Mouse (Mus musculus) neural tube, embryonic 13.5 days (tissue): Measurements from ENCODE around the gene Etl4. TPM values are rescaled to one million over a fixed set of nuclear protein-coding genes. Genes with fewer than 3 reads are reported as not detected.
"Not testable (repeated sequence)": the region's sequence is repeated elsewhere in the genome, so short reads cannot be mapped to it uniquely, and the experiment has no call there.

Experiments used
- ATAC-seq: fragments of 200-750 bp; cut with Nextera tagmentation; 2 replicates; pipeline ENCODE4 v1.8.0; 2017; ENCODE audit warnings: low read depth, mild to moderate bottlenecking, moderate TSS enrichment, moderate library complexity
- H3K27ac ChIP-seq: fragments of 300-500 bp; sonication (generic); replicated peaks from 2 replicates; pipeline ENCODE4 v1.5.1; 2015; ENCODE audit warnings: moderate library complexity, mild to moderate bottlenecking, inconsistent platforms
- H3K27me3 ChIP-seq: fragments of 300-500 bp; sonication (generic); 2 replicates; pipeline ENCODE4 v1.6.1; 2015; ENCODE audit warnings: mild to moderate bottlenecking, inconsistent platforms
- H3K36me3 ChIP-seq: fragments of 300-500 bp; sonication (generic); 2 replicates; pipeline ENCODE4 v1.6.1; 2015; ENCODE audit warnings: mild to moderate bottlenecking, inconsistent platforms
- H3K4me1 ChIP-seq: fragments of 300-500 bp; sonication (generic); replicated peaks from 2 replicates; pipeline ENCODE4 v1.6.1; 2015; ENCODE audit warnings: inconsistent platforms
- H3K4me2 ChIP-seq: fragments of 300-500 bp; sonication (generic); 2 replicates; pipeline ENCODE4 v1.6.1; 2015; ENCODE audit warnings: inconsistent platforms, mild to moderate bottlenecking, moderate library complexity
- H3K4me3 ChIP-seq: fragments of 300-500 bp; sonication (generic); 2 replicates; pipeline ENCODE4 v1.5.1; 2015; ENCODE audit warnings: mild to moderate bottlenecking, inconsistent platforms
- H3K9ac ChIP-seq: fragments of 300-500 bp; sonication (generic); 2 replicates; pipeline ENCODE4 v1.6.1; 2015; ENCODE audit warnings: moderate library complexity, mild to moderate bottlenecking, inconsistent platforms
- H3K9me3 ChIP-seq: fragments of 300-500 bp; sonication (generic); 2 replicates; pipeline ENCODE4 v1.6.1; 2016; ENCODE audit warnings: inconsistent platforms
- WGBS: fragments of 180-500 bp; shearing (Covaris S2); methylation state at CpG from one replicate; pipeline ENCODE4 v1.1.7; 2015; 5-methylcytosine and 5-hydroxymethylcytosine counted together
- polyA plus RNA-seq: library from polyadenylated mRNA; unstranded; fragments of >200 nt; fragmentation: Nextera tagmentation; extraction: Ambion mirVana; gene quantifications from 2 replicates; pipeline ENCODE4 v1.2.1, GENCODE M21; 2015

The Etl4 gene
- polyA plus RNA-seq, 1 experiment from 2014 or later: 5.4 TPM

DNA sequence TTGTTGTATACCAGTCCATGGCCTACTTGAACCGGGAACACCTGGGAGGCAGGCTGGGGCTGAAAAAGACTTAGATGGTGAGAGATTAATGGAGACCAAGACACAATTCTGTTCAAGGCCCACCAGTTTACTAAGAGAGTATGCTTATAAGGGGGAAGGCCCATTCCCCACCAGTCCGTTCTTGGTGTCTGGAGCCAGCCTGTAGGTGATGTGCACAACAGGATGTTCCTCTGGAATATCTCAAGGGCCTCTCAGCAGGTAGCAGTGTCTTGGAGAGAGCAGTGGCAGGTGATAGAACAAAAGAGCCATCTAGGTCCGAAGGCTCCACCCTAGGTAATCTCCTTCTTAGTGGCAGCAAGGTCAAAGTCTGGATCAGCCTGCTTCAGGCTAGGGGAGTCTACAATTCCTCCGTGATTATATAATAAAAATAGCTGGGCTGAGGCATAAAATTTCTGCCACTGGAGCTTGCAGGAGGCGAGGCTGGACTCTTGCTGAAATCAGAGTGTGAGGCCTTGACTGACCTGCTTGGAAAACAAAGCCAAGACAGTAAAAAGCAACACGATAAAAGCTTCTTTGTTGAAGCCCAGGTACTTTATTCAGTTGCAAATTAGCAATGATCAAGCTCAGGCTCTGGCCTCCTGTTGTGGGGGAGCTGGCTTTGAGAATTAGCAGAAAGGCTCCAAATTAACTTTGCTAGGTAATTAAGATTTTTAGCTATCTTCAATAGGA is 267.0 kb downstream of the Etl4 start:
- not testable (repeated sequence) for H3K4me1 ChIP-seq, ATAC-seq, H3K36me3 ChIP-seq, H3K9ac ChIP-seq, H3K9me3 ChIP-seq, H3K4me3 ChIP-seq, H3K27ac ChIP-seq, H3K27me3 ChIP-seq, H3K4me2 ChIP-seq
- WGBS: 79% methylated on average over 6 of the region's 6 CpGs

DNA sequence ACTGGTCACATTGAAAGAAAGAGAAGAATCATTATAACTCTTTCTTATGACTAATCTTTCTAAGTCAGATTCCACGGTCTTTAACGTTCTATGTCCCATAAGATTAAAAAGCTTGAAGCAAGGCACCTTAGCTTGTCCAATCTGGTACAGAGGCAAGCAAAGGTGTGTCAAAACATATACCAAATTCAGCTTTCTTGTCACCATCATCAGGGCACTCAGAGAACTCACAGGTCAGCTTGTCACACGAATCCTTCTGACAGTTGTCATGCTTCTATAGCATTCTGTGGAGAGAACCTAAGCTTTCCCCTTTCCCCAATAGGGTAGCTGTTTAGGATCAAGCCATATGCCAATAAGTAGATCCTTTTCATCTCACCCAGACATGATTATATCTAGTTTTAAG is 267.7 kb downstream of the Etl4 start:
- H3K9ac ChIP-seq, H3K27ac ChIP-seq, H3K4me2 ChIP-seq, H3K9me3 ChIP-seq, H3K27me3 ChIP-seq, H3K4me3 ChIP-seq, H3K4me1 ChIP-seq, ATAC-seq, H3K36me3 ChIP-seq: not testable (repeated sequence)
- 95% methylated on average over 3 of the region's 3 CpGs for WGBS

DNA sequence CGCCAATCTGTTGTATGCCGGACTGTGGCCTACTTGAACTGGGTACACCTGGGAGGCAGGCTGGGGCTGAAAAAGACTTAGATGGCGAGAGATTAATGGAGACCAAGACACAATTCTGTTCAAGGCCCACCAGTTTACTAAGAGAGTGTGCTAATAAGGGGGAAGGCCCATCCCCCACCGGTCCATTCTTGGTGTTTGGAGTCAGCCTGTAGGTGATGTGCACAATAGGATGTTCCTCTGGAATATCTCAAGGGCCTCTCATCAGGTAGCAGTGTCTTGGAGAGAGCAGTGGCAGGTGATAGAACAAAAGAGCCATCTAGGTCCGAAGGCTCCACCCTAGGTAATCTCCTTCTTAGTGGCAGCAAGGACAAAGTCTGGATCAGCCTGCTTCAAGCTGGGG is 271.0 kb downstream of the Etl4 start:
- 94% methylated on average over 5 of the region's 5 CpGs for WGBS
- H3K4me3 ChIP-seq, H3K9ac ChIP-seq, H3K4me1 ChIP-seq, H3K36me3 ChIP-seq, H3K9me3 ChIP-seq, H3K27ac ChIP-seq, H3K27me3 ChIP-seq, H3K4me2 ChIP-seq, ATAC-seq: not testable (repeated sequence)

DNA sequence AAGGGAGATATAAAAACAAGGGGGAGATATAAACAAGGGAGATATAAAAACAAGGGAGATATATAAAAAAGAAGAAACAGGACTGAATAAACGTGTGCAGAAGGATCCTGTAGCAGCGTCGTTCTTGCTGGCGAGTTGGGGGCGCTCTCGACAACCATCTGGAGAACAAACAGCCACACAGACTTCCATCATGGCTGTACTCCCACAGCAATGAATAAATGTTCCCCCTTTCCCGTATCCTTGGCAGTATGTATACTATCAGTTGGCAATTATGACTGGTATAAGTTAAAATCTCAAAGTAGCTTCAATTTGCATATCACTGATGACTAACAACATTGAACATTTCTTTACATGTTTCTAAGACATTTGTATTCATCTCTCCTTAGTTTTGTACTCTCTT is 277.6 kb downstream of the Etl4 start:
- H3K9ac ChIP-seq, H3K36me3 ChIP-seq, H3K9me3 ChIP-seq, H3K4me2 ChIP-seq, H3K4me1 ChIP-seq, H3K27me3 ChIP-seq, H3K27ac ChIP-seq, ATAC-seq, H3K4me3 ChIP-seq: not testable (repeated sequence)
- WGBS: 86% methylated on average over 7 of the region's 7 CpGs

DNA sequence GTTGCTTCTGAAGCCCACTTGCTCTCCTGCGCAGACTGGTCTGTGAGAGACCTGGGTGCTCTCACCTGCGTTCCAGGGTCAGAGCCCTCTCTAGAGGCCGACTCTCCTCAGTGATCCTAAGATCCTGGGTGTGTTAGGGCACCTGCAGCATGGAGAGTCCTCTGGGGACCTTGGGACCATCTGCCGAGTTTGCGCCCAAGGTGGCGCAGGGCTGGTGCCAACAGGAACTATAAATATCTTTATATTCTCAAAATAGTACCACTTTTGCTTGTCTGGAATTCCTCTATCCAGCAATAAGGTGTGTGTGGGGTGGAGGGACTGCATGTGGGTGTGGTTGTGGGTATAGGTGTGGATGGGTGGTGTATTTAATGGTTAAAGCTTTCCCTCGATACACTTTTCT is 293.4 kb downstream of the Etl4 start:
- ATAC-seq: no peak
- H3K4me3 ChIP-seq: no peak overlapping the region
- 90% methylated on average over 7 of the region's 7 CpGs for WGBS
- no peaks in the 10 kb centered on the region for H3K36me3 ChIP-seq
- H3K4me1 ChIP-seq: no peaks in the 10 kb centered on the region
- no peak overlapping the region for H3K4me2 ChIP-seq
- no peaks in the 10 kb centered on the region for H3K9me3 ChIP-seq
- H3K9ac ChIP-seq: no peak overlapping the region
- H3K27me3 ChIP-seq: no peaks in the 10 kb centered on the region
- H3K27ac ChIP-seq: no peak overlapping the region

DNA sequence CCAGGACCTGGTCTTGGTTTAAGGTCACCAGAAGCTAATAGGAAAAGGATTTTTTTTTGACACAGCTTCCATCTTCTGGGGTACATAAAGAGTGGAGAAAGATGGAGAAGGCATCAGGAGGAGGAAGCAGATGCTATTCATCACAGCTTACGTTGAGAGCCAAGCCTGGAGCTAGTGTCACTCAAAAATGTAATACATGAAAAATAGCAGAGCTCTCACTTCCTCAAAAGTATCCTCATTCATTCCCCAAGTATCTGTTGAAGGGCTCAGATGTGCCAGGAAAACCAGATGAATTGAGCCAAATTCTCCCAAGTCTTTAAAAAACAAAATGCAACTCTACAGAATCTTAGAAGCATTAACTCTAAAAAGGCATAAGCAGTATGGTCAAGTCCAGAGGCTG is 297.1 kb downstream of the Etl4 start:
- Histone ChIP-seq H3K4me3 (no peak overlapping the region), H3K36me3 (no peaks in the 10 kb centered on the region), H3K9me3 (no peaks in the 10 kb centered on the region), H3K9ac (no peak overlapping the region), H3K27ac (no peak overlapping the region), H3K4me2 (no peak overlapping the region), H3K27me3 (no peaks in the 10 kb centered on the region), H3K4me1 (no peaks in the 10 kb centered on the region)
- 73% methylated on average over 1 of the region's 1 CpGs for WGBS
- no peak for ATAC-seq

DNA sequence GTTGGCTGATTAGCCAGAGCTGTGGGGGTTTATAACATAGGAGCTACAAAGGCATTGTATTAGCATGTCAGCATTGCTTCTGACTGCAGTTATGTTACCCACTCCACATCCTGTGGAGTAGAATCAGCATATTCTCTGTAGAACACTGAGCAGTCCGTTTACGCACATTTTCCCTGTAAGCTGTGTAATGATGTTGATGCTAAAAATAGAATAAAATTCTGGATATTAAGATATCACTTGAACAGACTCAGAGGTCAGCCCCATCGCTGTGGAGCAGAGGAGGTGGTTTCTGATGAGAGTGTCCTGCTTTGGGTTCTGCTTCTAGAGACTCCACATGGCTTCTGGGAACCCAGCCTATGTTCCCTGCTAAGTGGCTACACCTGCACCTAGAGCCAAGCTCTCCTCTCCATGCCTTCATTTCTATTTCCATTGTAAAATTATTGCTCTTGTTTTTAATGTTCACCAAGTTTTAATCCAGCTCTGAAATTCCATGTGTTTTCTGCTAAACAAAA is 299.2 kb downstream of the Etl4 start:
- H3K27ac ChIP-seq: no peak overlapping the region
- H3K4me1 ChIP-seq: no peaks in the 10 kb centered on the region
- H3K4me2 ChIP-seq: no peak overlapping the region
- H3K36me3 ChIP-seq: no peaks in the 10 kb centered on the region
- H3K4me3 ChIP-seq: no peak overlapping the region
- ATAC-seq: no peak
- H3K9me3 ChIP-seq: no peaks in the 10 kb centered on the region
- H3K9ac ChIP-seq: no peak overlapping the region
- 76% methylated on average over 3 of the region's 3 CpGs for WGBS
- H3K27me3 ChIP-seq: no peaks in the 10 kb centered on the region

DNA sequence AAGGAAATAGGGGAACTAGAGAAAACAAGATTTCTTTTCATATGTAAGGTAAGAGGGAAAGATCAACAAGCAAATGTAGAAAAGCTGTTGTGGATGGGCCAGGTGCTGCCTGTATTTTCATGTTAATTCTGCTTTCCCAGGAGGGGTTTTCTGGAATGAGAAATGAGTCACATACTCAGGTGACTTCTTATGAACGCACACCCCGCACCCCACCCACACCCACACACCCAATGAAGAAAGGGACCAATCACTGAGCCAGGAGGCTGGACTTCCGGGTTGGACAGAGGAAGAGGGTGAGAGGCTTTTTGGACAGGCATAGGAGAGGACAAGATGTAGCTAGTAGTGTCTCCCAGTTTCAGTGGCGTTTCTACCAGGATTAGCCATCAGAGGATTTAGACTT is 299.8 kb downstream of the Etl4 start:
- H3K27me3 ChIP-seq: no peaks in the 10 kb centered on the region
- no peaks in the 10 kb centered on the region for H3K9me3 ChIP-seq
- no peak overlapping the region for H3K4me2 ChIP-seq
- H3K4me1 ChIP-seq: no peaks in the 10 kb centered on the region
- no peak overlapping the region for H3K4me3 ChIP-seq
- H3K27ac ChIP-seq: no peak overlapping the region
- no peak for ATAC-seq
- H3K9ac ChIP-seq: no peak overlapping the region
- WGBS: 70% methylated on average over 4 of the region's 4 CpGs
- H3K36me3 ChIP-seq: no peaks in the 10 kb centered on the region

DNA sequence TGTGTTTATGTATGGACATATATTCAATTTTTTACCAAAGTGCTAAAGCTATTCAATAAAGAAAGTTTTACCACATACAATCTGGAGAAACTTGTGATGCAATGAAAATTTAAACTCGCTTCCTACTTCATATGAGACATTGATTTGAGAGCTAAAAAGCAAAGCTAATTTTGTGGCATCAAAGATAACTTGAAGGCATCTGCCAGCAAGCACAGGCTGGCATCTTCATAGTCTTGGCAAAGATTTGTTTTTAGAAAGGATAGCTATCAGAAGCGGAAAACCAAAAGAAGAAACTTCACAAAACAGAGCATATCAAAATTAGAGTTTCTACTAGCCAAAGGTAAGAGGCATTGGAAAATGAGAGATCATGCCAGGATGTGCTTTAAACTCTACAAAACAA is 306.7 kb downstream of the Etl4 start:
- 85% methylated on average over 2 of the region's 2 CpGs for WGBS
- Histone ChIP-seq H3K9ac (no peak overlapping the region), H3K36me3 (no peaks in the 10 kb centered on the region), H3K27me3 (no peaks in the 10 kb centered on the region), H3K4me1 (no peaks in the 10 kb centered on the region), H3K27ac (no peak overlapping the region), H3K9me3 (no peaks in the 10 kb centered on the region), H3K4me2 (no peak overlapping the region), H3K4me3 (no peak overlapping the region)
- ATAC-seq: no peak

DNA sequence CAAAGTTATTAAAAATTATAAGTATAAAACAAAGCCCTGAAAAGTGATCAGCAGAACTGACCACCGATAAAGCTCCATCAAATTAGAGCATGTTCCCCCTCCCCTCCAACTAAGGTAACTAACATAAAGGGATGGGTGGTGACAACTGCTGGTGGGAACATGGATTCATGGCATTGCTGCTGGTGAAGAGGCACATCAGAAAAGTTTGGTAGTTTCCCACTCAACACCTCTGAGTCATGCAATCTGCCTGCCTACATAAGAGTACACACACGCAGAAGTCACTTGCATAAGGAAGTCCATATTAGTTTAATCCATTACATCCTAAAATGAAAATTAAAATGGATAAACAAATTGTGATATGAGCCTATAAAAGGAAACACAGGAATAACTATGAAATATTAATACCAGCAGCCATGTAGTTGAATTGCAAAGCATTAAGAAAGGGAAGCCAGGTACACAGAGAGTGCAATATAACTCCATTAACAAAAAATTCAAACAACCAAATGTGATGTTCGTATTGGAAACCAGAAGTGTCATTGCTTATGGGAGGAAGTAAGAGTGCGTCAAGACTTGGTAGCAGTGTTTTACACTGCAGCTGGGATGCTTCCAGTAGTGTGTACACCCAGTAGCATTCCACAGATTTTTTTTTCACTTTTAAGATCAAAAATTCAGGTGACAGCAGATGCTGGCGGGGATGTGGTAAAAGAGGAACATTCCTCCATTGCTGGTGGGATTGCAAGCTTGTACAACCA is 307.3 kb downstream of the Etl4 start:
- ATAC-seq: no peak
- H3K27me3 ChIP-seq: no peaks in the 10 kb centered on the region
- H3K9ac ChIP-seq: no peak overlapping the region
- H3K4me1 ChIP-seq: no peaks in the 10 kb centered on the region
- no peaks in the 10 kb centered on the region for H3K9me3 ChIP-seq
- no peak overlapping the region for H3K27ac ChIP-seq
- H3K4me2 ChIP-seq: no peak overlapping the region
- no peak overlapping the region for H3K4me3 ChIP-seq
- 93% methylated on average over 5 of the region's 5 CpGs for WGBS
- no peaks in the 10 kb centered on the region for H3K36me3 ChIP-seq

DNA sequence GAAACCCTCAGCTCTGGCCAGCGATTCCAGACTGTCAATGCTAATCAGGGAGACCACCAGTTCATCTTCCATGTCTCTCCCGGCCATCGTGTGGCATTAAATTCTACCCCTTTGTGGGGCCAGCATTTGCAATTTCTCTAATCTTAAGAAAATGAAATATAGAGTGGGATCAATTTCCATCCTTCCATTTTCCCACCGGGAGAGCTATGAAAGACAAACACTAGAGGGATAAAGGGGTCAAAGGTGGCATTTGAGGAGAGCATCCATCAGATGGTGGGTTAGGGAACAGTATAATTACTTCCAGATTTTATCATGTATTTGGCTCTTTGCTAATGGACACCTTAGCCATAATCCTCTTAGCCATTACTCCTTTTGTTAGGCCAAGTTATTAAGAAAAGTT is 321.8 kb downstream of the Etl4 start:
- 70% methylated on average over 4 of the region's 4 CpGs for WGBS
- no peak overlapping the region for H3K9ac ChIP-seq
- no peaks in the 10 kb centered on the region for H3K27me3 ChIP-seq
- H3K9me3 ChIP-seq: no peaks in the 10 kb centered on the region
- no peaks in the 10 kb centered on the region for H3K4me1 ChIP-seq
- H3K36me3 ChIP-seq: no peaks in the 10 kb centered on the region
- no peak overlapping the region for H3K4me3 ChIP-seq
- H3K27ac ChIP-seq: no peak overlapping the region
- no peak for ATAC-seq
- H3K4me2 ChIP-seq: no peak overlapping the region

DNA sequence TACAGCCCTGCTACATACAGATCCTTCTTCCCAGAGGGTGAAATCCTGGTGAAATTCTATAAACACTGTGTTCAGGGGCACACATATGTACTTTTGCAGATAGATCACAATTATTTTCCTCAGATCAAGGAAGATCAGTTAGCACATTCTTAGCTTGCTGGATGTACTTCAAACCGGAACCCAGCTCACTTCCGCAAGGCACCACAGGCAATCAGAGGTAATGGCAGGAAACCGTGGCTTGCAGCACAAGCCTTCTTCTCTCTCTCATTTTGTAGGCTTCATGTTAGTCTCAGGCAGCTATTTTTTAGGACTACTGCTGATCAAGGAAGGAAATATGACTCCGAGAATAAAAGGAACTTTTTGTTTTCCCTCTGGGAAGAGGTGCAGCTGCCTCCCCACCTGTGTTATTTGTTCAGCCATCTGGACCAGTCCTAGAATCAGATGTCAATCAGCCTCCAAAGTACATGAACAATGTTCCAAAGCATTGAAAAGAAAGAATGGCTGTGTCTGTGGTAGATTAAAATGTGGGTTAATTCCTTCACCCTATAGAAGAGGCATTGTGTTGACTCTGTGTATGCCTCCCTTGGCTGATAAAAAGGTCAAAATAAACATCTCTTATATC is 338.6 kb downstream of the Etl4 start:
- no peaks in the 10 kb centered on the region for H3K36me3 ChIP-seq
- no peaks in the 10 kb centered on the region for H3K27me3 ChIP-seq
- H3K4me3 ChIP-seq: no peak overlapping the region
- H3K4me2 ChIP-seq: no peak overlapping the region
- WGBS: 61% methylated on average over 4 of the region's 4 CpGs
- H3K9ac ChIP-seq: no peak overlapping the region
- no peak overlapping the region for H3K27ac ChIP-seq
- no peaks in the 10 kb centered on the region for H3K9me3 ChIP-seq
- H3K4me1 ChIP-seq: 0 out of 2 replicates have a peak, but pooled peaks cover 7% of the 10 kb centered on the region
- no peak for ATAC-seq
